Mouse (Mus musculus): ENCODE results near the gene Kcnh1. TPM values are rescaled to one million over a fixed set of nuclear protein-coding genes. Genes with fewer than 3 reads are reported as not detected.

The Kcnh1 gene
- total and polyA plus RNA-seq, 3 experiments, result not detected

DNA sequence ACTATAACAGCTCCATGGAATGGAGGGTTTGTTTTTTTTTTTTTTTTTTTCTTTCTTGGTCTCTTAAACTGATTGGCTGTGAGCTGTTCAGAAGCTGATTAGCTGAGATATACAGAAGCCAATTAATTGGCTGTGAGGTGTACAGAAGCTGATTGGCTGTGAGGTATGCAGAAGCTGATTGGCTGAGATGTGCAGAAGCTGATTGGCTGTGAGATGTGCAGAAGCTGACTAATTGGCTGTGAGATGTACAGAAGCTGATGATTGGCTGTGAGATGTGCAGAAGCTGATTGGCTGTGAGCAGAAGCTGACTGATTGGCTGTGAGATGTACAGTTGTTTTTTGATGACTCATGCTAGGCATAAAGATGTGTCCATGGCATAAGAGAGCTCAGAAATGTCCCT lies 259.9 kb downstream of the Kcnh1 start:
- H3K36me3 ChIP-seq (replicated peaks in 1 of 2; ENCODE audit: control insufficient read depth in 1 of 2, insufficient read depth in 1 of 2, low read length in 1 of 2), result no peaks in the 10 kb centered on the region
- no peak overlapping the region for H3K4me2 ChIP-seq (ENCODE audit: insufficient read depth, low read depth, poor library complexity, severe bottlenecking)
- H3K27me3 ChIP-seq (replicated peaks), result peaks cover 87% of the 10 kb centered on the region
- in situ Hi-C loops (cut with MboI; ENCODE audit: low pct_ligation_motif_present, low pct_unique_long_range_greater_than_20kb, low sequenced_read_pairs) (no loop called here), dilution Hi-C loops (cut with MboI; ENCODE audit: extremely low pct_ligation_motif_present, extremely low pct_unique_long_range_greater_than_20kb, low sequenced_read_pairs) (no loop called here)
- H3K9ac ChIP-seq (ENCODE audit: insufficient read depth, low read depth), result no peak overlapping the region
- DNase-seq (ENCODE audit: extremely low read depth), result no peak
- peaks cover 4% of the 10 kb centered on the region for H3K9me3 ChIP-seq (replicated peaks; ENCODE audit: low read length)
- H3K4me1 ChIP-seq (ENCODE audit: control insufficient read depth in 1 of 2, insufficient read depth in 2 of 2), result no peaks in the 10 kb centered on the region
- H3K79me2 ChIP-seq (replicated peaks; ENCODE audit: control insufficient read depth, extremely low read depth, insufficient read depth, poor library complexity, severe bottlenecking), result no peaks in the 10 kb centered on the region
- no peak overlapping the region for H3K4me3 ChIP-seq (replicated peaks in 1 of 3; ENCODE audit: low read depth in 2 of 3, low read length in 2 of 3, poor library complexity in 1 of 3)
- TF ChIP-seq MAFK (IDR thresholded peaks at IDR 0.05; ENCODE audit: insufficient replicate concordance, low read length), result no peak
- TF ChIP-seq POLR2AphosphoS2 (IDR thresholded peaks at IDR 0.05; ENCODE audit: low read depth, low read length), result no peak
- TF ChIP-seq USF1 (IDR thresholded peaks at IDR 0.05; ENCODE audit: low read depth, low read length), result no peak
- no peak for TF ChIP-seq TCF12 (IDR thresholded peaks at IDR 0.05; ENCODE audit: low read depth, low read length)
- TF ChIP-seq E2F4 (IDR thresholded peaks at IDR 0.05; ENCODE audit: insufficient replicate concordance, low read depth, low read length), result no peak
- no peak for TF ChIP-seq UBTF (IDR thresholded peaks at IDR 0.05; ENCODE audit: low read depth, low read length)
- no peak for TF ChIP-seq CHD2 (IDR thresholded peaks at IDR 0.05; ENCODE audit: low read length)
- TF ChIP-seq USF2 (conservative IDR thresholded peaks at IDR 0.05; ENCODE audit: low read depth, low read length), result no peak
- TF ChIP-seq NELFE (IDR thresholded peaks at IDR 0.05; ENCODE audit: low read depth, low read length), result no peak
- no peak for TF ChIP-seq ZKSCAN1 (IDR thresholded peaks at IDR 0.05; ENCODE audit: borderline replicate concordance, low read depth, low read length)
- TF ChIP-seq GABPA (IDR thresholded peaks at IDR 0.05; ENCODE audit: insufficient replicate concordance, low read depth, low read length), result no peak
- no peak for TF ChIP-seq IRF4 (IDR thresholded peaks at IDR 0.05; ENCODE audit: low read depth, low read length)
- TF ChIP-seq RAD21 (IDR thresholded peaks at IDR 0.05; ENCODE audit: low read depth, low read length), result no peak
- no peak overlapping the region for H3K27ac ChIP-seq (ENCODE audit: insufficient read depth, low read depth)

DNA sequence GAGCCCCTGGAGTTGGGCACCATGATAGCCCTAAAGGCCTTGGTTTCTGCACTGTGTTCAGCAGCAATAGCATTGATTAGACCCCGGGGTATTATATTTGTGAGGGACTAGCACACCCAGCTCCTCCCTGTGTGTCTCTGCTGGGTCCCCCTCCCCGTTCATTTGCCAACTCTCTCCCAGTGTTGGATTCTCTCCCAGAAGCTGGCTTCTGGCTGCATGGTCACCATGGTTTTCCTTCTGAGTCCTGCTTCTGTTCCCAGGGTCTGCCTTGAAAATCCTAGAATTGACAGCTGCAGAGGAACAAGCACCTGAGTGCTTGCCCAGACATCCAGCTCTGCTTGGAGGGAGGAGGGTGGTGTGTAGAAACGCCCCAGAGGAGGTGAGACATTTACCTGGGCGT lies 261.1 kb downstream of the Kcnh1 start:
- TF ChIP-seq USF1 (IDR thresholded peaks at IDR 0.05; ENCODE audit: low read depth, low read length) (no peak), ZC3H11A (IDR thresholded peaks at IDR 0.05; ENCODE audit: low read depth, low read length) (no peak), KAT2A (IDR thresholded peaks at IDR 0.05; ENCODE audit: insufficient replicate concordance, low read length) (no peak), JUN (IDR thresholded peaks at IDR 0.05; ENCODE audit: insufficient read depth, low read depth, low read length) (no peak), JUND (conservative IDR thresholded peaks at IDR 0.05; ENCODE audit: low read depth, low read length) (no peak), MXI1 (IDR thresholded peaks at IDR 0.05; ENCODE audit: low read depth, low read length) (no peak), ZNF384 (IDR thresholded peaks at IDR 0.05; ENCODE audit: low read depth, low read length) (no peak), CHD2 (IDR thresholded peaks at IDR 0.05; ENCODE audit: low read length) (no peak), ZMIZ1 (IDR thresholded peaks at IDR 0.05; ENCODE audit: low read depth, low read length) (no peak), ELF1 (IDR thresholded peaks at IDR 0.05; ENCODE audit: low read depth, low read length) (no peak), NRF1 (IDR thresholded peaks at IDR 0.05; ENCODE audit: low read depth, low read length) (no peak)
- H3K4me2 ChIP-seq (ENCODE audit: insufficient read depth, low read depth, poor library complexity, severe bottlenecking), result no peak overlapping the region
- no peaks in the 10 kb centered on the region for H3K4me1 ChIP-seq (ENCODE audit: control insufficient read depth in 1 of 2, insufficient read depth in 2 of 2)
- no peak overlapping the region for H3K27ac ChIP-seq (ENCODE audit: insufficient read depth, low read depth)
- DNase-seq (ENCODE audit: extremely low read depth), result no peak
- in situ Hi-C loops (cut with MboI; ENCODE audit: low pct_ligation_motif_present, low pct_unique_long_range_greater_than_20kb, low sequenced_read_pairs) (no loop called here), dilution Hi-C loops (cut with MboI; ENCODE audit: extremely low pct_ligation_motif_present, extremely low pct_unique_long_range_greater_than_20kb, low sequenced_read_pairs) (no loop called here)
- H3K27me3 ChIP-seq (replicated peaks), result peaks cover 85% of the 10 kb centered on the region
- H3K4me3 ChIP-seq (replicated peaks in 1 of 3; ENCODE audit: low read depth in 2 of 3, low read length in 2 of 3, poor library complexity in 1 of 3), result no peak overlapping the region
- no peak overlapping the region for H3K9ac ChIP-seq (ENCODE audit: insufficient read depth, low read depth)
- peaks cover 4% of the 10 kb centered on the region for H3K9me3 ChIP-seq (replicated peaks; ENCODE audit: low read length)
- no peaks in the 10 kb centered on the region for H3K79me2 ChIP-seq (replicated peaks; ENCODE audit: control insufficient read depth, extremely low read depth, insufficient read depth, poor library complexity, severe bottlenecking)
- no peaks in the 10 kb centered on the region for H3K36me3 ChIP-seq (replicated peaks in 1 of 2; ENCODE audit: control insufficient read depth in 1 of 2, insufficient read depth in 1 of 2, low read length in 1 of 2)

Measured in CH12.LX (cell line).